ENCODE assay signal across 16 mouse cellular contexts in the genomic region with DNA sequence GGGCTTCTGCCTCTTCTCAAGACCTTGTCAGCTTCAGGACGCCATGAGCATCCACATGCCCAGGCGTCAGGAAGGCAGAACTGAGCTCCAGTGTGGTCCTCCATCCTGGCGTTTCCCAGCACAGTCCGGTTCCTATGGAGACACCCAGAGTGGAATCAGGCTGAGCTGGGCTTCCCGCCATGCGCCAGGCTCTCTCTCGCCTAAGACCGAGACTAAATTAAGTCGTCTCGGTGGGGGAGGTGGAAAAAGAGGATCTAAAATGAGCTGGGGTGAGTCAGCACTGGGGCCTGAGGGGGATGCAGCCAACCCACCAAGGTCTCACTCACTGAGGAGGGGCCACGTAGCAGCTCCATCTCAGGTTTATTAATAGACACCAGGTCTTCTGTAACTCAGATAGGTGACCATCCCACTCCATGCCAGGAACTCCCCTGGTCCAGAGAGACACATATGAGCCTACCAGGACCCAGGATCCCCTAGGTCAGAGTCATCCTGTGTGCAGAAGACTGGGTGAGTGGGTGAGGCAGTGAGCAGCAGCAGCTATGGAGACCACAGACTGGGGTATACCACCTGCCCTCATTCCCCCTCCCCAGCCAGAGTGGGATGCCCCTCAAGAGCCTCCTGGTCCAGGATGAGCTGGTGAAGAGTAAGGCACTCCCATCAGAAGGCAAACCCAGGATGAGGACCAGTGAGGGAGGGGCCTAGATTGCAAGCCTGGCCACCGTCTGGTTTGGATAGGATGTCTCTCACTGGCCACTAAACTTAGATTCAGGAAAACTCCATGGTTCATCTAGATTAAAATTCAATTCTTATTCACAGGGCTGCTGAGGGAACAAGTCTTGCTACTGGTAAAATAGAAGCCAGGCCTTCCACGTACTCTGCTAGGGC. TPM values are rescaled to one million over a fixed set of nuclear protein-coding genes. Genes with fewer than 3 reads are reported as not detected.
DNase-seq lines count a peak whose midpoint lies in the region; ATAC-seq and TF ChIP-seq lines count a peak whose summit lies in the region.
"Had no signal": no experiment of that assay in that cellular context is flagged by ENCODE, and none has a peak within 500 bp of the region (broad histone marks: within the 10 kb centered on the region; RNA-seq: fewer than 3 reads in every experiment).

No protein-coding gene starts in this region.

- H3K36me3 ChIP-seq in hindbrain, embryonic 13.5 days = no peaks in the 10 kb centered on the region
- H3K36me3 ChIP-seq in hindbrain, embryonic 10.5 days = no peaks in the 10 kb centered on the region
- no peaks in the 10 kb centered on the region for H3K36me3 ChIP-seq in hindbrain, postnatal 0 days (ENCODE audit: insufficient read depth, low read length)
- H3K36me3 ChIP-seq: embryonic facial prominence, embryonic 13.5 days; neural tube, embryonic 12.5 days had no signal

- WGBS in hindbrain, embryonic 13.5 days = 33% methylated on average over 13 of the region's 13 CpGs
- WGBS in hindbrain, embryonic 10.5 days = 40% methylated on average over 13 of the region's 13 CpGs
- WGBS in hindbrain, postnatal 0 days = 23% methylated on average over 13 of the region's 13 CpGs

- intact Hi-C loops in left cerebral cortex, postnatal 4 days (cut with DNase I) = loop anchor here (2.0 to 5.0 kb wide), 2 partner anchors 50 to 72 kb away; partner anchors contain the start of genes Odf3l2 and Tpgs1

- peak overlapping the region; percentile 13; the same call in 1 of the 2 replicates for H3K9ac ChIP-seq in hindbrain, embryonic 13.5 days
- no peak overlapping the region for H3K9ac ChIP-seq in hindbrain, postnatal 0 days (replicated peaks; ENCODE audit: low read length)
- H3K9ac ChIP-seq: embryonic facial prominence, embryonic 13.5 days; neural tube, embryonic 12.5 days had no signal

- H3K4me3 ChIP-seq in hindbrain, embryonic 13.5 days = no peak overlapping the region
- H3K4me3 ChIP-seq in hindbrain, embryonic 10.5 days = no peak overlapping the region
- H3K4me3 ChIP-seq in hindbrain, postnatal 0 days (ENCODE audit: low read length) = no peak overlapping the region
- H3K4me3 ChIP-seq: embryonic facial prominence, embryonic 13.5 days; neural tube, embryonic 12.5 days had no signal

- 0 out of 2 replicates have a peak, but pooled peaks cover 4% of the 10 kb centered on the region for H3K4me1 ChIP-seq in hindbrain, embryonic 13.5 days (replicated peaks)
- H3K4me1 ChIP-seq in hindbrain, embryonic 10.5 days (replicated peaks) = peaks cover 9% of the 10 kb centered on the region; the same call in 1 of the 2 replicates
- H3K4me1 ChIP-seq in hindbrain, postnatal 0 days (ENCODE audit: insufficient read depth, low read length) = no peaks in the 10 kb centered on the region; the same call in 1 of the 2 replicates
- H3K4me1 ChIP-seq: embryonic facial prominence, embryonic 13.5 days; neural tube, embryonic 12.5 days had no signal

- no peak for ATAC-seq in hindbrain, embryonic 13.5 days (ENCODE audit: low FRiP score)
- peak; percentile 67 for ATAC-seq in hindbrain, postnatal 0 days
- ATAC-seq in erythroblast, adult 5-6 weeks (replicated peaks; ENCODE audit: low FRiP score, poor library complexity, severe bottlenecking) = no peak

- no peaks in the 10 kb centered on the region for H3K9me3 ChIP-seq in hindbrain, embryonic 13.5 days
- no peaks in the 10 kb centered on the region for H3K9me3 ChIP-seq in hindbrain, embryonic 10.5 days
- no peaks in the 10 kb centered on the region for H3K9me3 ChIP-seq in hindbrain, postnatal 0 days (ENCODE audit: low read length)
- H3K9me3 ChIP-seq: embryonic facial prominence, embryonic 13.5 days; neural tube, embryonic 12.5 days had no signal

- no peak for DNase-seq in hindbrain, embryonic 10.5 days (ENCODE audit: low spot score)
- DNase-seq in NIH3T3 (ENCODE audit: low read depth) = peak; percentile 57
- peak; percentile 27 for DNase-seq in hindbrain, postnatal 0 days (ENCODE audit: low spot score)
- peak; percentile 47 for DNase-seq in left cerebral cortex, postnatal 4 days
- DNase-seq in testis, postnatal 10 days (ENCODE audit: low spot score) = no peak
- DNase-seq in adrenal gland, postnatal 14 days = no peak
- DNase-seq: adrenal gland, adult 2 months; cerebellum, adult 11 months had no signal

- H3K27me3 ChIP-seq in hindbrain, embryonic 13.5 days = peaks cover 28% of the 10 kb centered on the region
- peaks cover 23% of the 10 kb centered on the region for H3K27me3 ChIP-seq in hindbrain, embryonic 10.5 days (ENCODE audit: insufficient read depth, poor library complexity, severe bottlenecking)
- H3K27me3 ChIP-seq in hindbrain, postnatal 0 days (ENCODE audit: insufficient read depth, low read length) = peaks cover 8% of the 10 kb centered on the region; the same call in 1 of the 2 replicates

- no peak overlapping the region for H3K27ac ChIP-seq in hindbrain, embryonic 13.5 days
- no peak overlapping the region for H3K27ac ChIP-seq in hindbrain, embryonic 10.5 days
- H3K27ac ChIP-seq in hindbrain, postnatal 0 days = no peak overlapping the region
- H3K27ac ChIP-seq: embryonic facial prominence, embryonic 13.5 days; neural tube, embryonic 12.5 days had no signal

- TF ChIP-seq CTCF in hindbrain, postnatal 0 days (IDR thresholded peaks at IDR 0.05; ENCODE audit: low read depth) = no peak

- no peak overlapping the region for H3K4me2 ChIP-seq in hindbrain, embryonic 13.5 days
- H3K4me2 ChIP-seq in hindbrain, postnatal 0 days (ENCODE audit: low read depth, low read length) = no peak overlapping the region
- H3K4me2 ChIP-seq: embryonic facial prominence, embryonic 13.5 days; heart, embryonic 11.5 days; neural tube, embryonic 12.5 days had no signal

RNA-seq across cellular contexts. Expression of gene Theg, which starts 10.2 kb away (rescaled TPM):
- not detected in 2 replicates for polyA plus RNA-seq in hindbrain, embryonic 13.5 days (2015; fragmentation: Nextera tagmentation; extraction: Ambion mirVana)
- polyA plus RNA-seq in hindbrain, embryonic 10.5 days (2016; fragmentation: Nextera tagmentation; extraction: Ambion mirVana) = not detected in 2 replicates
- total RNA-seq in hindbrain, postnatal 0 days (2014; rRNA removed) = not detected in 2 replicates
- not detected in 2 replicates for polyA plus RNA-seq in hindbrain, postnatal 0 days (2015; fragmentation: Nextera tagmentation; extraction: Ambion mirVana)
- not detected for total RNA-seq in left cerebral cortex, postnatal 4 days (2021)
- not detected in 2 replicates for total RNA-seq in erythroblast, adult 5-6 weeks (2015; ENCODE audit: low replicate concordance)
- not detected in 2 replicates for total RNA-seq in erythroblast, adult 5-6 weeks (2017; ENCODE audit: low replicate concordance)
- total RNA-seq in adrenal gland, postnatal 14 days (2021) = not detected in 2 replicates
- total RNA-seq: adrenal gland, adult 2 months had no signal
- polyA plus RNA-seq: adrenal gland, adult 2 months; embryonic facial prominence, embryonic 13.5 days; heart, embryonic 11.5 days; large intestine, adult 2 months; liver, embryonic 16.5 days; neural tube, embryonic 12.5 days; small intestine, adult 2 months had no signal

RNA-seq across cellular contexts. Expression of gene C2cd4c, which starts 16.5 kb away (rescaled TPM):
- 0.17 and 0.27 TPM in 2 replicates for polyA plus RNA-seq in hindbrain, embryonic 13.5 days (2015; fragmentation: Nextera tagmentation; extraction: Ambion mirVana)
- polyA plus RNA-seq in hindbrain, embryonic 10.5 days (2016; fragmentation: Nextera tagmentation; extraction: Ambion mirVana) = 0.02 and 0.07 TPM in 2 replicates
- 31.9 and 37.6 TPM in 2 replicates for total RNA-seq in hindbrain, postnatal 0 days (2014; rRNA removed)
- polyA plus RNA-seq in hindbrain, postnatal 0 days (2015; fragmentation: Nextera tagmentation; extraction: Ambion mirVana) = 1.0 and 1.1 TPM in 2 replicates
- total RNA-seq in left cerebral cortex, postnatal 4 days (2021) = 10 to 100 TPM; 20.7 to 24.4 TPM
- total RNA-seq in erythroblast, adult 5-6 weeks (2015; ENCODE audit: low replicate concordance) = not detected in 2 replicates
- total RNA-seq in erythroblast, adult 5-6 weeks (2017; ENCODE audit: low replicate concordance) = not detected in 2 replicates
- 0.08 and 0.11 TPM in 2 replicates for total RNA-seq in adrenal gland, postnatal 14 days (2021)
- polyA plus RNA-seq: embryonic facial prominence, embryonic 13.5 days; heart, embryonic 11.5 days; liver, embryonic 16.5 days; neural tube, embryonic 12.5 days had no signal

RNA-seq across cellular contexts. Expression of gene Shc2, which starts 40.4 kb away (rescaled TPM):
- polyA plus RNA-seq in hindbrain, embryonic 13.5 days (2015; fragmentation: Nextera tagmentation; extraction: Ambion mirVana) = 24.5 and 26.5 TPM in 2 replicates
- 20.5 and 22.6 TPM in 2 replicates for polyA plus RNA-seq in hindbrain, embryonic 10.5 days (2016; fragmentation: Nextera tagmentation; extraction: Ambion mirVana)
- total RNA-seq in hindbrain, postnatal 0 days (2014; rRNA removed) = 66.2 and 67.9 TPM in 2 replicates
- 19.8 and 21.3 TPM in 2 replicates for polyA plus RNA-seq in hindbrain, postnatal 0 days (2015; fragmentation: Nextera tagmentation; extraction: Ambion mirVana)
- total RNA-seq in left cerebral cortex, postnatal 4 days (2021) = 10 to 100 TPM; 46.0 to 49.8 TPM
- total RNA-seq in erythroblast, adult 5-6 weeks (2015; ENCODE audit: low replicate concordance) = not detected in 2 replicates
- total RNA-seq in erythroblast, adult 5-6 weeks (2017; ENCODE audit: low replicate concordance) = not detected in 2 replicates
- 4.0 and 4.8 TPM in 2 replicates for total RNA-seq in adrenal gland, postnatal 14 days (2021)

RNA-seq across cellular contexts. Expression of gene Mier2, which starts 42.3 kb away (rescaled TPM):
- 52.4 and 57.1 TPM in 2 replicates for polyA plus RNA-seq in hindbrain, embryonic 13.5 days (2015; fragmentation: Nextera tagmentation; extraction: Ambion mirVana)
- 70.0 and 77.2 TPM in 2 replicates for polyA plus RNA-seq in hindbrain, embryonic 10.5 days (2016; fragmentation: Nextera tagmentation; extraction: Ambion mirVana)
- 115 and 126 TPM in 2 replicates for total RNA-seq in hindbrain, postnatal 0 days (2014; rRNA removed)
- 36.3 and 37.5 TPM in 2 replicates for polyA plus RNA-seq in hindbrain, postnatal 0 days (2015; fragmentation: Nextera tagmentation; extraction: Ambion mirVana)
- total RNA-seq in left cerebral cortex, postnatal 4 days (2021) = 10 to 100 TPM; 51.2 to 56.5 TPM
- total RNA-seq in erythroblast, adult 5-6 weeks (2015; ENCODE audit: low replicate concordance) = 1.5 TPM in 1 of 2 replicates, not detected in the other
- total RNA-seq in erythroblast, adult 5-6 weeks (2017; ENCODE audit: low replicate concordance) = 1.9 TPM in 1 of 2 replicates, not detected in the other
- 29.1 and 40.7 TPM in 2 replicates for total RNA-seq in adrenal gland, postnatal 14 days (2021)

RNA-seq across cellular contexts. Expression of gene Odf3l2, which starts 48.2 kb away (rescaled TPM):
- not detected in 2 replicates for polyA plus RNA-seq in hindbrain, embryonic 13.5 days (2015; fragmentation: Nextera tagmentation; extraction: Ambion mirVana)
- polyA plus RNA-seq in hindbrain, embryonic 10.5 days (2016; fragmentation: Nextera tagmentation; extraction: Ambion mirVana) = not detected in 2 replicates
- 0.42 and 2.0 TPM in 2 replicates for total RNA-seq in hindbrain, postnatal 0 days (2014; rRNA removed)
- 0.60 and 0.71 TPM in 2 replicates for polyA plus RNA-seq in hindbrain, postnatal 0 days (2015; fragmentation: Nextera tagmentation; extraction: Ambion mirVana)
- total RNA-seq in left cerebral cortex, postnatal 4 days (2021) = under 1 TPM; 0.38 to 0.40 TPM
- not detected in 2 replicates for total RNA-seq in erythroblast, adult 5-6 weeks (2015; ENCODE audit: low replicate concordance)
- not detected in 2 replicates for total RNA-seq in erythroblast, adult 5-6 weeks (2017; ENCODE audit: low replicate concordance)
- total RNA-seq in adrenal gland, postnatal 14 days (2021) = not detected in 2 replicates
- total RNA-seq: adrenal gland, adult 2 months had no signal
- polyA plus RNA-seq: adrenal gland, adult 2 months; embryonic facial prominence, embryonic 13.5 days; heart, embryonic 11.5 days; liver, embryonic 16.5 days; neural tube, embryonic 12.5 days; small intestine, adult 2 months had no signal

Comparison
In these comparisons a context has a peak if more than half of its experiments do, and no peak if none do; other contexts are left out.
1. DNase-seq: peak in NIH3T3 (single experiment), hindbrain, postnatal 0 days (single experiment) and left cerebral cortex, postnatal 4 days (single experiment); none in hindbrain, embryonic 10.5 days (single experiment), testis, postnatal 10 days (single experiment) and adrenal gland, postnatal 14 days (single experiment).
2. RNA of gene C2cd4c, which starts 16.5 kb away (total RNA-seq): 31.9 to 37.6 TPM in hindbrain, postnatal 0 days and 20.7 to 24.4 TPM in left cerebral cortex, postnatal 4 days; 0.08 to 0.11 TPM in adrenal gland, postnatal 14 days and not detected in erythroblast, adult 5-6 weeks; every median in the first group is over 10 times any median in the second.